Mouse (Mus musculus): ENCODE data around the gene Colq. TPM values are rescaled to one million over a fixed set of nuclear protein-coding genes. Genes with fewer than 3 reads are reported as not detected.

Gene Colq
- polyA plus RNA-seq, 1 experiment from 2014 or later: 7.8 TPM

GRCm38 (mm10) chr14:31525040-31525810, 65.9 kb downstream of the Colq start:
- ATAC-seq (ENCODE audit: low read depth) (no peak), DNase-seq (ENCODE audit: low spot score) (no peak)
- 63% methylated on average over 7 of the region's 7 CpGs for WGBS
- Histone ChIP-seq H3K9ac (ENCODE audit: low read depth, low read length) (no peak overlapping the region), H3K4me1 (ENCODE audit: control insufficient read depth, insufficient read depth, low read length) (no peaks in the 10 kb centered on the region), H3K27me3 (replicated peaks; ENCODE audit: control insufficient read depth, insufficient read depth, low read length) (no peaks in the 10 kb centered on the region), H3K4me2 (ENCODE audit: low read depth, low read length) (no peak overlapping the region), H3K27ac (replicated peaks; ENCODE audit: low read depth, low read length) (no peak overlapping the region), H3K9me3 (ENCODE audit: control insufficient read depth, low read length) (no peaks in the 10 kb centered on the region), H3K36me3 (ENCODE audit: control insufficient read depth, insufficient read depth, low read length) (no peaks in the 10 kb centered on the region), H3K4me3 (ENCODE audit: low read depth, low read length) (no peak overlapping the region)

GRCm38 (mm10) chr14:31521318-31521717, 69.8 kb downstream of the Colq start:
- no peak overlapping the region for H3K27ac ChIP-seq (replicated peaks; ENCODE audit: low read depth, low read length)
- no peak overlapping the region for H3K4me3 ChIP-seq (ENCODE audit: low read depth, low read length)
- no peaks in the 10 kb centered on the region for H3K9me3 ChIP-seq (ENCODE audit: control insufficient read depth, low read length)
- no peak for ATAC-seq (ENCODE audit: low read depth)
- 53% methylated on average over 2 of the region's 2 CpGs for WGBS
- no peak overlapping the region for H3K9ac ChIP-seq (ENCODE audit: low read depth, low read length)
- no peaks in the 10 kb centered on the region for H3K27me3 ChIP-seq (replicated peaks; ENCODE audit: control insufficient read depth, insufficient read depth, low read length)
- no peaks in the 10 kb centered on the region for H3K36me3 ChIP-seq (ENCODE audit: control insufficient read depth, insufficient read depth, low read length)
- H3K4me1 ChIP-seq (ENCODE audit: control insufficient read depth, insufficient read depth, low read length): no peaks in the 10 kb centered on the region; the same call in 1 of the 2 replicates
- no peak overlapping the region for H3K4me2 ChIP-seq (ENCODE audit: low read depth, low read length)
- DNase-seq (ENCODE audit: low spot score): no peak

- Histone ChIP-seq H3K36me3 (ENCODE audit: control insufficient read depth, insufficient read depth, low read length) (no peaks in the 10 kb centered on the region), H3K27ac (replicated peaks; ENCODE audit: low read depth, low read length) (no peak overlapping the region), H3K9ac (ENCODE audit: low read depth, low read length) (no peak overlapping the region), H3K9me3 (ENCODE audit: control insufficient read depth, low read length) (0 out of 2 replicates have a peak, but pooled peaks cover 8% of the 10 kb centered on the region), H3K27me3 (replicated peaks; ENCODE audit: control insufficient read depth, insufficient read depth, low read length) (no peaks in the 10 kb centered on the region), H3K4me2 (ENCODE audit: low read depth, low read length) (no peak overlapping the region), H3K4me1 (ENCODE audit: control insufficient read depth, insufficient read depth, low read length) (no peaks in the 10 kb centered on the region; the same call in 1 of the 2 replicates), H3K4me3 (ENCODE audit: low read depth, low read length) (no peak overlapping the region)
- no peak for ATAC-seq (ENCODE audit: low read depth)
- peak; percentile 55 for DNase-seq (ENCODE audit: low spot score)
- 34% methylated on average over 3 of the region's 3 CpGs for WGBS
Measured at GRCm38 (mm10) chr14:31519165-31519564, 72.0 kb downstream of the Colq start.

- Histone ChIP-seq H3K4me2 (ENCODE audit: low read depth, low read length) (no peak overlapping the region), H3K36me3 (ENCODE audit: control insufficient read depth, insufficient read depth, low read length) (no peaks in the 10 kb centered on the region), H3K27ac (replicated peaks; ENCODE audit: low read depth, low read length) (no peak overlapping the region), H3K4me3 (ENCODE audit: low read depth, low read length) (no peak overlapping the region), H3K27me3 (replicated peaks; ENCODE audit: control insufficient read depth, insufficient read depth, low read length) (no peaks in the 10 kb centered on the region), H3K9me3 (ENCODE audit: control insufficient read depth, low read length) (0 out of 2 replicates have a peak, but pooled peaks cover 8% of the 10 kb centered on the region), H3K4me1 (ENCODE audit: control insufficient read depth, insufficient read depth, low read length) (no peaks in the 10 kb centered on the region; the same call in 1 of the 2 replicates), H3K9ac (ENCODE audit: low read depth, low read length) (no peak overlapping the region)
- WGBS: 92% methylated on average over 2 of the region's 2 CpGs
- DNase-seq (ENCODE audit: low spot score) (no peak), ATAC-seq (ENCODE audit: low read depth) (no peak)
Measured at GRCm38 (mm10) chr14:31515895-31516294, 75.2 kb downstream of the Colq start.

- 87% methylated on average over 3 of the region's 3 CpGs for WGBS
- DNase-seq (ENCODE audit: low spot score) (no peak), ATAC-seq (ENCODE audit: low read depth) (no peak)
- H3K27me3 ChIP-seq (replicated peaks; ENCODE audit: control insufficient read depth, insufficient read depth, low read length): no peaks in the 10 kb centered on the region
- peaks cover 50% of the 10 kb centered on the region for H3K36me3 ChIP-seq (ENCODE audit: control insufficient read depth, insufficient read depth, low read length)
- H3K4me2 ChIP-seq (ENCODE audit: low read depth, low read length): no peak overlapping the region
- H3K9ac ChIP-seq (ENCODE audit: low read depth, low read length): no peak overlapping the region
- no peak overlapping the region for H3K4me3 ChIP-seq (ENCODE audit: low read depth, low read length)
- H3K4me1 ChIP-seq (ENCODE audit: control insufficient read depth, insufficient read depth, low read length): no peaks in the 10 kb centered on the region
- no peak overlapping the region for H3K27ac ChIP-seq (replicated peaks; ENCODE audit: low read depth, low read length)
- H3K9me3 ChIP-seq (ENCODE audit: control insufficient read depth, low read length): 0 out of 2 replicates have a peak, but pooled peaks cover 8% of the 10 kb centered on the region
Measured at GRCm38 (mm10) chr14:31510322-31510721, 80.8 kb downstream of the Colq start.

GRCm38 (mm10) chr14:31509911-31510310, 81.2 kb downstream of the Colq start:
- ATAC-seq (ENCODE audit: low read depth) (no peak), DNase-seq (ENCODE audit: low spot score) (no peak)
- Histone ChIP-seq H3K4me3 (ENCODE audit: low read depth, low read length) (no peak overlapping the region), H3K4me2 (ENCODE audit: low read depth, low read length) (no peak overlapping the region), H3K27me3 (replicated peaks; ENCODE audit: control insufficient read depth, insufficient read depth, low read length) (no peaks in the 10 kb centered on the region), H3K27ac (replicated peaks; ENCODE audit: low read depth, low read length) (no peak overlapping the region), H3K9ac (ENCODE audit: low read depth, low read length) (no peak overlapping the region), H3K36me3 (ENCODE audit: control insufficient read depth, insufficient read depth, low read length) (peaks cover 54% of the 10 kb centered on the region), H3K4me1 (ENCODE audit: control insufficient read depth, insufficient read depth, low read length) (no peaks in the 10 kb centered on the region), H3K9me3 (ENCODE audit: control insufficient read depth, low read length) (0 out of 2 replicates have a peak, but pooled peaks cover 8% of the 10 kb centered on the region)
- WGBS: 92% methylated on average over 2 of the region's 2 CpGs

- WGBS: 95% methylated on average over 6 of the region's 6 CpGs
- Histone ChIP-seq H3K4me1 (ENCODE audit: control insufficient read depth, insufficient read depth, low read length) (no peaks in the 10 kb centered on the region), H3K27ac (replicated peaks; ENCODE audit: low read depth, low read length) (no peak overlapping the region), H3K9me3 (ENCODE audit: control insufficient read depth, low read length) (no peaks in the 10 kb centered on the region), H3K4me2 (ENCODE audit: low read depth, low read length) (no peak overlapping the region), H3K27me3 (replicated peaks; ENCODE audit: control insufficient read depth, insufficient read depth, low read length) (no peaks in the 10 kb centered on the region), H3K9ac (ENCODE audit: low read depth, low read length) (no peak overlapping the region), H3K4me3 (ENCODE audit: low read depth, low read length) (no peak overlapping the region), H3K36me3 (ENCODE audit: control insufficient read depth, insufficient read depth, low read length) (peaks cover 89% of the 10 kb centered on the region)
- no peak for ATAC-seq (ENCODE audit: low read depth)
- no peak for DNase-seq (ENCODE audit: low spot score)
Measured at GRCm38 (mm10) chr14:31506456-31506855, 84.7 kb downstream of the Colq start.

- Histone ChIP-seq H3K4me3 (ENCODE audit: low read depth, low read length) (no peak overlapping the region), H3K27me3 (replicated peaks; ENCODE audit: control insufficient read depth, insufficient read depth, low read length) (no peaks in the 10 kb centered on the region), H3K9me3 (ENCODE audit: control insufficient read depth, low read length) (no peaks in the 10 kb centered on the region), H3K4me2 (ENCODE audit: low read depth, low read length) (no peak overlapping the region), H3K4me1 (ENCODE audit: control insufficient read depth, insufficient read depth, low read length) (no peaks in the 10 kb centered on the region), H3K27ac (replicated peaks; ENCODE audit: low read depth, low read length) (no peak overlapping the region), H3K36me3 (ENCODE audit: control insufficient read depth, insufficient read depth, low read length) (peaks cover 95% of the 10 kb centered on the region), H3K9ac (ENCODE audit: low read depth, low read length) (no peak overlapping the region)
- ATAC-seq (ENCODE audit: low read depth): no peak
- DNase-seq (ENCODE audit: low spot score): no peak
- WGBS: 92% methylated on average over 13 of the region's 13 CpGs
Measured at GRCm38 (mm10) chr14:31503406-31503805, 87.7 kb downstream of the Colq start.

GRCm38 (mm10) chr14:31499526-31499925, 91.6 kb downstream of the Colq start:
- peaks cover 58% of the 10 kb centered on the region for H3K36me3 ChIP-seq (ENCODE audit: control insufficient read depth, insufficient read depth, low read length)
- peaks cover 10% of the 10 kb centered on the region for H3K4me1 ChIP-seq (ENCODE audit: control insufficient read depth, insufficient read depth, low read length)
- H3K4me3 ChIP-seq (ENCODE audit: low read depth, low read length): no peak overlapping the region
- no peak overlapping the region for H3K27ac ChIP-seq (replicated peaks; ENCODE audit: low read depth, low read length)
- H3K9me3 ChIP-seq (ENCODE audit: control insufficient read depth, low read length): no peaks in the 10 kb centered on the region
- ATAC-seq (ENCODE audit: low read depth) (no peak), DNase-seq (ENCODE audit: low spot score) (no peak)
- WGBS: 80% methylated on average over 1 of the region's 1 CpGs
- no peak overlapping the region for H3K9ac ChIP-seq (ENCODE audit: low read depth, low read length)
- no peaks in the 10 kb centered on the region for H3K27me3 ChIP-seq (replicated peaks; ENCODE audit: control insufficient read depth, insufficient read depth, low read length)
- no peak overlapping the region for H3K4me2 ChIP-seq (ENCODE audit: low read depth, low read length)

Measured in embryonic facial prominence, embryonic 14.5 days (tissue).